7 mouse cellular contexts compared by ENCODE assay signal in genomic region chr2:179442191-179442540, GRCm38 (mm10). TPM values are rescaled to one million over a fixed set of nuclear protein-coding genes. Genes with fewer than 3 reads are reported as not detected.
DNase-seq lines count a peak whose midpoint lies in the region; TF ChIP-seq lines count a peak whose summit lies in the region.

Cdh4 (plus strand) TSS chr2:179442431.

- peak within 1 kb of the TSS; percentile 60 for H3K4me3 ChIP-seq in heart, adult 2 months

- DNase-seq in brain, embryonic 14.5 days (ENCODE audit: low read depth) = peak; percentile 94
- peak; percentile 76 for DNase-seq in embryo, embryonic 9.5 days (ENCODE audit: extremely low spot score)
- peak; percentile 81 to 84 for DNase-seq in heart, adult 2 months
- DNase-seq in kidney, adult 18-20 months = peak; percentile 84
- peak; percentile 80 for DNase-seq in left cerebral cortex, postnatal 4 days
- DNase-seq in mesoderm, embryonic 11.5 days (ENCODE audit: low read depth, low spot score) = peak; percentile 75
- DNase-seq in skeletal muscle tissue, adult 2 months (ENCODE audit: low read depth, low spot score) = peak; percentile 18

- TF ChIP-seq CTCF in brain, embryonic 14.5 days (IDR thresholded peaks at IDR 0.05; ENCODE audit: borderline replicate concordance, extremely low read depth, insufficient read depth, insufficient read length) = no peak
- TF ChIP-seq CTCF in heart, adult 2 months (IDR thresholded peaks at IDR 0.05) = no peak

- peak; percentile 94 for TF ChIP-seq POLR2A in brain, embryonic 14.5 days (IDR thresholded peaks at IDR 0.05; ENCODE audit: borderline replicate concordance, extremely low read depth, insufficient read depth, insufficient read length, poor library complexity, severe bottlenecking)
- no peak for TF ChIP-seq POLR2A in heart, adult 2 months (IDR thresholded peaks at IDR 0.05; ENCODE audit: insufficient read depth, low read depth, low read length)

- H3K9ac ChIP-seq in heart, adult 2 months (ENCODE audit: low read depth, low read length) = peak within 1 kb of the TSS; percentile 60

- under 1% methylated on average over 40 of the region's 40 CpGs for WGBS in heart, adult 2 months

- peaks cover 9% of the 10 kb centered on the region for H3K27me3 ChIP-seq in heart, adult 2 months (ENCODE audit: control insufficient read depth, insufficient read depth, low read length)

- intact Hi-C loops in heart, adult 2 months (cut with DNase I) = no loop called here
- intact Hi-C loops in left cerebral cortex, postnatal 4 days (cut with DNase I) = loop anchor here (5.0 to 10.0 kb wide), 5 partner anchors 433 to 937 kb away; no protein-coding TSS in a partner anchor

- no peak for TF ChIP-seq EP300 in heart, adult 2 months (IDR thresholded peaks at IDR 0.05; ENCODE audit: insufficient read depth, low read depth, low read length)

- no peaks in the 10 kb centered on the region for H3K4me1 ChIP-seq in heart, adult 2 months (ENCODE audit: control insufficient read depth, insufficient read depth, low read length)

- H3K27ac ChIP-seq in heart, adult 2 months = 0 out of 2 replicates have a peak within 1 kb of the TSS, but pooled peaks have one; percentile 2

- no peaks in the 10 kb centered on the region for H3K36me3 ChIP-seq in heart, adult 2 months (ENCODE audit: control insufficient read depth, insufficient read depth, low read length)

- H3K79me2 ChIP-seq in heart, adult 2 months (replicated peaks; ENCODE audit: control insufficient read depth, insufficient read depth, low read length) = no peaks in the 10 kb centered on the region

RNA-seq across cellular contexts. Expression of gene Cdh4, which starts in this region (rescaled TPM):
- polyA plus RNA-seq in brain, embryonic 14.5 days (2012; rRNA removed) = 32.0 and 48.4 TPM in 2 replicates
- 1 to 10 TPM in 1 of 2 experiments, under 1 TPM in 1; 0.93 to 1.2 TPM for total RNA-seq in heart, adult 2 months (2021)
- polyA plus RNA-seq in heart, adult 2 months (2012; rRNA removed) = 0.38 and 0.90 TPM in 2 replicates
- 10 to 100 TPM; 50.4 to 61.7 TPM for total RNA-seq in left cerebral cortex, postnatal 4 days (2021)

Comparison
In these comparisons a context has a peak if more than half of its experiments do, and no peak if none do; other contexts are left out.
1. Peak in every context shown above with its lines: DNase-seq, H3K4me3 ChIP-seq and H3K27ac ChIP-seq.
2. RNA of gene Cdh4 (total RNA-seq): 50.4 to 61.7 TPM in left cerebral cortex, postnatal 4 days; 0.93 to 1.2 TPM in heart, adult 2 months; every median in the first group is over 10 times any median in the second.
3. RNA of gene Cdh4 (polyA plus RNA-seq): 32.0 to 48.4 TPM in brain, embryonic 14.5 days; 0.38 to 0.90 TPM in heart, adult 2 months; every median in the first group is over 10 times any median in the second.
4. DNase-seq: peak in every context shown above with its lines; median percentile 94 in brain, embryonic 14.5 days; 84 in kidney, adult 18-20 months; 82 in heart, adult 2 months; 80 in left cerebral cortex, postnatal 4 days; 76 in embryo, embryonic 9.5 days; 75 in mesoderm, embryonic 11.5 days; 18 in skeletal muscle tissue, adult 2 months.